Mouse (Mus musculus) left cerebral cortex, postnatal 10 days (tissue): ENCODE results near the gene Dnajc16. TPM values are rescaled to one million over a fixed set of nuclear protein-coding genes. Genes with fewer than 3 reads are reported as not detected.
A peak's percentile ranks its signal among the peaks of the same experiment; 100 is the strongest.

ENCODE experiments used
- DNase-seq, 2 experiments: peaks; one replicate each; pipeline ENCODE4 v3.0.0; 2021 to 2022; ENCODE audit warnings: low spot score in 2 of 2, mixed read lengths in 1 of 2; ENCODE audit errors: extremely low spot score in 1 of 2
- intact Hi-C: fragments of 180-260 bp; cut with DNase I; formaldehyde crosslinking; loops from one replicate; pipeline ENCODE4 v1.15.1; 2025
- total RNA-seq, 2 experiments: library from RNA; stranded (reverse); gene quantifications; 2 replicates each; pipeline ENCODE4 v1.2.3; 2021

Dnajc16 gene
- total RNA-seq, 2 experiments from 2014 or later: 26.8 to 29.2 TPM

DNA sequence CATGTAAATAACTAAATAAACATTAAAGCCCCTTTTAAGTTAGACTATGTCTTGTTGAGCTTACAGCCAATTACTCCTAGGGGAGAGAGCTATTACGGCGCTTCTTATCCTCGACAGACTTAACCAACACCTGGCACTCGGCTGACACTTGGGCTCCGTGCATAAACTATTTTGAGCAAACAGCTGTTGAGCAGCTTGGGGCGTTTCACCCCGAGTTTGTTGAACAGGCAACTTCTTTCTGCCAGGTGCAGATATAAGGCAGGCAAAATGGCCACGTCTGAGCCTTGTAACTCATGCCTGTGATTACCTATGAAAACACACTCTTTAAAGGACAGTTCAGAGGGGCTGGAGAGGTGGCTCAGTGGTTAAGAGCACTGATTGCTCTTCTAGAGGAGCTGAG, 52.7 kb downstream of the Dnajc16 start:
- no peak for DNase-seq
- intact Hi-C loops: no loop called here

DNA sequence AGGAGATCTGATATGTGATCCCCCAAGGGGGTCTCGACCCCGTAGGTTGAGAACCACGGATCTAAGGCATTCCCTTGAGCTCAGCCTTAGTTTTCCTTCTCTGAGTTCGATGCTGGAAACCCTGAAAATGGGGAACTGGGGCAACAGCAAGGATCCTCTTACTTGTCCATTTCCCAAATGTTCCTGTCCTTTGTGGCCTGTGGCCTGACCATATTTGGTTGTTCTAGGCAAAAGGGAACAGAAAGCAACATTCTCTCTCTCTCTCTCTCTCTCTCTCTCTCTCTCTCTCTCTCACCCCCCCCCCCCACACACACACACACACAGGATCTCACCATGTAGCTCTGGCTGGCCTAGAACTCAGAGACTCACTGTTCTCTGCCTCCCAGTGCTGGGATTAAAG, 53.9 kb downstream of the Dnajc16 start:
- no peak for DNase-seq
- intact Hi-C loops: no loop called here

DNA sequence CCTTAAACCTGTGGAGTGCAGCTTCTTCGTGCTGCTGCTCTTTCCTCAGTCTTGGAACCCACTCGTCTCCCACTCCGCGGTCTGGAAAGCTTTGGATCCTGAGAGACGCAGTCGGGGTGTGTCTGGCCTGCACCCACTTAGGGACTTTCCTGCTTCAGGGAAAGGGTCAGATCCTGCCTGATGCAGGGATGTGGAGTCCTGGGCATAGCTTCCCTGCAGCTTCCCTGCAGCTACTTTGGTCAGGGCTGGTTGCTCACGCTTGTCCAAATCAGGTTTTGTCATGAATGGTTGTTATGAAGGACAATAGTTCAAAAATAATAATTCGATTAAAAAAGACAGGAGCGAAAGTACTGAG, 55.5 kb downstream of the Dnajc16 start:
- intact Hi-C loops: no loop called here
- DNase-seq: no peak

DNA sequence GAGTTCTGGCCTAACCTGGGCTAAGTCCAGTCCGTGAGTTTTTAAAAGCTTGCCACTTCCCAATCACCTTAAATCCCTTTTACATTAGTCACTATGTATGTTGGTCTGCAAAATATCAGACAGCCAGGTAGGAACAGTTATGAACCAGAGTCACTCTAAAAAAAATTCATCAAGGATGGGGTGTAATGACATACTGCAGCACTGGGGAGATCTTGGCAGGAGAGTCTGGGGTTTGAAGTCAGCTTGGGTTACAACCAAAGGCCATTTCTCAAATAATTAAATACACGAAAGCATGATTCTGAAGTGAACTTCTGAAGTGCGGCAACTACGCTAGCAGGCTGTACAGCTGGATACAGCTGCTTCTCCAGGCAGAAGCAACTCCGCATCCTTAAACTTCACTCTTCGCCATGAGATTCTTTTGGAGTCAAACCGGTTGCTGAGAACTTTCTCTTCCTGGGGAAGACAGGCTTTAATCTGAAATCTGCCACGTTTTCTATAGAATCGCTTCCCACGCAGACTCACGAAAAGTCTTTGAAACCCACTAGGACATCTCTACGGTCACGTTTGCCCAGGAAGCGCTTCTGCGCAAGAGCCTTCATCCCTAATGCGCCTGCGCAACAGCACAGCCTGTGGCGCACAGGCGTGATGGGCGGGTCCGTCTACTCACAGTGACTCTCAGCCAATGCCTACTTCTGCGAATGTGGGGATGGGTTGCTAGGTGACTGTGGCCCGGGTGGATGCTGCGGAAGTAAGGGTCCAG, 56.1 kb downstream of the Dnajc16 start:
- intact Hi-C loops: no loop called here
- DNase-seq: peak; percentile 93 to 95

DNA sequence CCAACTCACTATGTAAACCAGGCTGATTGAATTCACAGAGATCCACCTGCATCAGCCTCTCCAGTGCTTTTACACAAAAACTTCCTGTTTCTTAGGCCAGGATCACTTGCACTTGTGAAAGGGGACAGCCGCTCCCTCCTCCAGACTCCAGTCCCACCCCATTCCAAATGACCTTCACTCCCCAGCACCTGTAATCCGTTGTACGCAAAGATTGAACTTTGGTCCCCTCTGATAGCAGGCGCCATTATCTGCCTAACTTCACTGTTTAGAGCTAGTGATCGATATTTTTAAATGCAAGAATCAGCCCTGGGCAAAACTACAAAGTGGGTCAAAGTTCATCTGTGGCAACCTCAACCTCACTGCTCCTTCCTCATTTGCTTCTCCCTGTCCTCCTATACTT, 59.0 kb downstream of the Dnajc16 start:
- DNase-seq: no peak
- intact Hi-C loops: no loop called here

DNA sequence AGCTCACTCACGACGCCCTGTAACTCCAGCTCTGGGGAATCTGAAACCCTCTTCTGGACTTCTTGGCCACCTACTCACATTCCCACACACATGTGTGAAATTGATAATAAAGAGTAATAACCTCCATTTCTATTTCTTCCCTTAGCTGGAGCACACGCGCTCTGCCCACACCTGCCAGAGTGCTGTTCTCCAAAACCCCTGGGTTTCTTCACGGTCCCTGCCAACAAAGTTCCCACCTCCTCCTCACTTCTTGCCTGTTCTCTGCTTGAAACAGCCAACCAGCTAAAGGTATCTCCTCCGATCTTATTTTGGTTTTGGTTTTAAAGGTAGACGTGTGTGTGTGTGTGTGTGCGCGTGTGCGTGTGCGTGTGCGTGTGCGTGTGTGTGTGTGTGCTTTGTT, 60.3 kb downstream of the Dnajc16 start:
- no peak for DNase-seq
- intact Hi-C loops: no loop called here

DNA sequence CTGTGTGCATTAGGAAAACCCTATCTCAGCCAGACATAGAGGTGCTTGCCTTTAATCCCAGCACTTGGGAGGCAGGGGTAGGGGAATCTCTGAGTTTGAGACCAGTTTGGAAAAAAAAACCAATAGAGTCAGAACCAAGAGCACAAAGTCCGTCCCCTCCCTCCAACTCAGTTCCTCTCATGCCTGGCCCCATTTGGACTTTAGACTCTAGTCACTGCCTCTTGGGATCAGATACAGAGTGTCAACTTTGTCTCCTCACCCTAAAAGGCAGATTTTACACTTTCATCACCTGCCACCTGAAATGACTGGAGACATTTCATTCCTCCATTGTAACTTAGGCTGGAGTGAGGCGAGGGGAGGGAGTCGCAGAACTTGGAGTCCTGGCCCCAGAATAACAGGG, 61.5 kb downstream of the Dnajc16 start:
- DNase-seq: no peak

DNA sequence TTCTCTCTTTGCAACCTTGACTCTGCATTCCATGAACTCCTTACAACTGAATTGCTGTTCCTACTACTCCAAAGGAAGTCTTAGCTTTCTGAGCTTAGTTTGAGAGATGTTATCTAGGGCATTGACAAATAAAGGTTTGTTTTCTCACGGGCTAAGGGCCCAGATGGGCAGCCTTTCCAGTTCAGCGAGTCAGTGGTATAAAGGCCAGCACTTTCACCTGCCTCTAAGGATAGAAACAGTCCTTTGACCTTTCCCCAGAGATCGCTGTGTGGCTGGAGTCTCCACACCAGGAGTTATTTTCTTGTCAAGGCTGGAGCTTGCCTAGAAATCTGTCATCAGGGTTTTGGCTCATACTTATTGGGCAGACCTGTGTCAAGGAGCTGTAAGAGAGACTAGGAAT, 65.0 kb downstream of the Dnajc16 start:
- no peak for DNase-seq
- intact Hi-C loops: no loop called here

More for the DNA sequence above, 61.5 kb downstream of the Dnajc16 start:
- intact Hi-C loops: no loop called here

DNA sequence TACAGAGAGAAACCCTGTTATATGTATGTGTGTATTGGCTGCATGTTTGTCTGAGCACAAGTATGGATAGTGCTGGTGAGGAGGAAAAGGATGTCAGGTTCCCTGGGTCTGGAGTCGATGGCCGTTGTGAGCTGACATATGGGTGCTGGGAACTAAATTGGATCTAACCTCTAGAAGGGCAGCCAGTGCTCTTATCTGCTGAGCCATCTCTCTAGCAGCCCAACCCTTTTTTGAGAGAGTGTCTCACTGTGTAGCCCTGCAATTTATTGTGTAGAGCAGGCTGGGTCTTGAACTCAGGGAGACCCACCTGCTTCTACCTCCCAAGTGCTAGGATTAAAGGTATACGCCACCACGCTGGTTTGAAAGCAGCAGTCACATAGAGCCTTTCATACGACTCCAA, 65.5 kb downstream of the Dnajc16 start:
- DNase-seq: no peak
- intact Hi-C loops: no loop called here

DNA sequence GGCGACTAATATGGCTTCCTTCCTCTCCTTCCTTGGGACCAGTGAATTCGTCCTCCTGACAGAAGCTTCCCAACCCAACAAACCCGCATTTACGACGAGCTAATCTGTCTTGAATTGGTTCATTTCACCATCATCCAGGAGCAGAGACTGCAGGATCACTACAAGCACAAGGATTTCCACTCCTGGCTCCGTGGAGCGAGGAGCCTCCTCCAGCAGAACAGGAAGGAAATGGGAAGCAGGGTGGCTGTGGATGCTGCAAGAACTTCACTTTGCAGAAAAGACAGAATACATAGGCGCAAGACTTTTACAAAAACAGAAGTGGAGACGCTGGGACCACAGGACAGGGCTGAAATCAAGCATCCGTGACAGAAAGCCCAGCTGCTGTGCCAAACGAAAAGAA, 66.1 kb downstream of the Dnajc16 start:
- no peak for DNase-seq
- intact Hi-C loops: no loop called here

DNA sequence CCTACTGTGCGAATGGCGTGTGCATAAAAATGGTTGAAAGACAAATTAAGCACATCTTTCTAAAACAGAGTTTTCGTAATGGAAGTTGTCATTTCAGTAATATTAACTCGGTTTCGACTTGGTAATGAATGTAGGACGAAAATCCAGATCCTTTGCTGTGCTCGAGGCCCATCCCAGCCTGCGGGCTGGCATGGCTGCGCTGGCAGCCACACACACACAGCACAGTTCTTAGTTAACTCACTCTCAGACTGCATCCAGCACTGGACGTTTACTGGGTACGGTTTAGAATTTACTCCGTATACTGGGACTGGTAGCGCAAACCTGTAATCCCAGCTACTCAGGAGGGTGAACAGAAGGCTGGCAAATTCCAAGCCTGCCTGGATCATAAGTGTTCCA, 67.1 kb downstream of the Dnajc16 start:
- DNase-seq: no peak

DNA sequence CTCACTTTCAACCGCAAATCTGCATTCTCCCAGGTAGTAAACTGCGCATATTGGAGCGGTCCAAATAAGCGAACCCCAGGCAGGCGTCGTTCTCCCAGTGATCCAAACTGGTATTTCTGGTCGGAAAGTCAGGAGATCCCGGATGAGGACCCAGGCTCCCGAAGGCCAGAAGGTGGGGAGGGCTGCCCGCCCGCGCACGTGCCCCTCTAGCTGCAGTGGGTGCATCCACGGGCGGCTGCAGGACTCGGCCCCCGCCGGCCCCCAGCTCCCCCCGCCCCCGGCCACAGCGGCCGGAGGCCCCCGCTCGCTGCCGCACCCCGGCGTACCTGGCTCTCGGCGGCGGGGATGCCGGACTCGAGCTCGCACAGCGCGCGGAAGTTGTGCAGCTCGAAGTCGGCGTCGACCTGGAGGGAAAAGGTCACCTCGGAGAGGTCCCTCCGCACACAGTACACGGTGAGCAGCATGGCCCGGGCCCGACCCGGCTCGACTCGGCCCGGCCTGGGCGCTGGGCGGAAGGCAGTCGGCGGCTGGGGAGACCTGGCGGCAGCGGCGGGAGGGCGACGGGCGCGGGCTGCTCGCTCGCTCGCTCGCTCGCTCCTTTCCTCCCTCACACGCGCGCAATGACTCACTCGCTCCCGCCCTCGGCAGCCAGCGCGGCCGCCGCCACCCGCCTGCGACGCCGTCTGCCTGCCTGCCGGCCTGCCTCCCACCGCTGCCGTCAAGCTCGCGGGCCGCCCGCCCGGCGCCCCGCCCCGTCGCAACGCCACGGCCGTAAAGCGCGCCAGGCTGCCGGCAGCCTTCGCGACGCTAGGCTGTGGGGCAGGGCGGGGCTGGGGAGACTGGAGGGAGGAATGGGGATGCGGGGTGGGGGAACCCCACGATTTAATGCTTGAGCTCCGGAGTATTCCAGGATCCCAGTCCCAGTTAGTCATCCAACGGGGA, 67.7 kb downstream of the Dnajc16 start, which contains the start of gene Ddi2:
Gene Ddi2 (minus strand): TSS at position 689 of the 942 bp plus-strand sequence.
- peak; percentile 81 to 96 for DNase-seq
- intact Hi-C loops: no loop called here

More for the DNA sequence above, 67.1 kb downstream of the Dnajc16 start:
- intact Hi-C loops: no loop called here

DNA sequence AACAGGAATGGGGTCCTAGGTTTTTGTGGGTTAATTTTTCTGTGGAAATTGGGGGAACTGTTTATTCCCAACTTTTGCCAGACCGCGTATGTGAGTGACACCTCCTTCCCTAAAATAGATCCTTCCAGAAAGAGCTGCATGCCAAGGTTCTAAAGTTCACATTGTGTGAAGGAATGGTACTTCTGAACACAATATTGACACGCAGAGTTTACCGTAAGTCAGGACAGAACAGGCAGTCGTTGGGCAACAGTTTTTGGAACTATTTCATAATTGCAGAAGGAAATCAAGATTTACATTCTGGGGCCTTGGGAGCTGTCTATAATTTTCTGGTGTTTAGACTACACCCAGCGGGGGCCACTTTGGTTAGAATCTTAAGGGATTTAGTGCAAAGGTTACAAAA, 68.8 kb downstream of the Dnajc16 start:
- intact Hi-C loops: no loop called here
- DNase-seq: no peak

DNA sequence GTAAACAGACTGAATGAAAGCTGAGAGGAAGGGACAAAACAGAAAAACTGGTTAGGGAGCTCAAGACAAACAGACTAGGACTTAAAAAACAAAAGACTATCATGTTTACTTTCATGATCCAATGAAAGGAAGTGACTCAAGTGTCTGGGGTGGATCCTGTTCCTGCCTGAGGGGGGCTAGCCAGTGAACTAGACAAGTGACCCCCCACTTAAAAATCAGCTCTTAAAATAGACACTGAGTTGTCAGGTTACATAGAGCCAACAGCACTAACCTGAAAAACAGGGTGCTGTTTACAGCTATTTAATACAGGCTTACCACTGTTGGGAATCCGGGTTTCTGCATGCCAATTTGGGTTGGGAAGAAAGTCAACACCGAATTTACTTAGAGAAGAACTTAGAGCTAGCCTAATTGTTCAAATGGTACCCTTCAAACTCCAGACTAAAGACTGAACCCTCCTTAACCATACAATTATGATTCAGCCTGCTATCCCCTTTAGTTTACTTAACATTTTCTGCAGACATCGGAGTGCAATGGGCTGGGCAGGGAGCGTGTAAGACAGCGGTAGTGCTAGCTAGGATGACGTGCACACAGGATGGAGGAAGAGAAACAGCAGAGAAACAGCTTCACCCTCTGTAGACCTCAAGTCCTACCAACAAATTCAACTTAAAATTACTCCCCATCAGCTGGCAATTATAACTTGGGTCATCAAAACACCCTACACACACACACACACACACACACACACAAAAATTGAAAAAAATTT, 69.8 kb downstream of the Dnajc16 start:
- DNase-seq: no peak

DNA sequence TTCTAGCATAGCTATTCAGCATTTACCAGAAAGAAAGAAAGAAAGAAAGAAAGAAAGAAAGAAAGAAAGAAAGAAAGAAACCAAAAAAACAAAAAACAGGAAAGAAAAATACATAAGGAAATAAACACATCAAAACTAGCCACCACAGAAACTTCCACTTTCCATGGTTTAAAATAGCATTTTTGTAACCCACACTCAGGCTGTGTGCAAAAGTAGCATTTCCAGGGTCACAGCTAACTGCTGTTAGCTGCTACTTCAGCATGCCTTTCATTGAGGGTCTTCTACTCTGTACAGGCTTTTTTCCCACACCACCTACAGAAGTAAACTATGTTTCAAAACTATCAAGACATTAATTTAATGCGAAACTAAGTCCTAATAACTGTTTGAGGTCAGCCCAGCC, 71.4 kb downstream of the Dnajc16 start:
- intact Hi-C loops: no loop called here
- DNase-seq: no peak

More for the DNA sequence above, 69.8 kb downstream of the Dnajc16 start:
- intact Hi-C loops: no loop called here

DNA sequence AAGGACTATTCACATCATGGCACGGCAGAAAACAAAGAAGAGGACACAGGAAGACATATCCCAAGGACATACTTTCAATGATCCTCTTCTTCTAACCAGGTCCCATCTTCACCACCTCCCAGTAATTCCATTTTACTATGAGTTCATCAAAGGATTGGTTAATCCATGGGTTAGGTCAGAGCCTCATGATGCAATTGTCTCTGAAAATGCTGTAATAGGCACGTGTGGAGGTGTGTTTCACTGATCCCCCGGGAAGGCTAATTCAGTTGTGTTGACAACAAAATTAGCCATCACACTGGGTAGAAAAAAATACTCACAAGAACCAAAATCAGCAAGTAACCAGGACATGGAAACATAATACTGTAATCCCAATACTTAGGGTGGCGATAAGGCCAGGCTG, 73.1 kb downstream of the Dnajc16 start:
- intact Hi-C loops: no loop called here
- no peak for DNase-seq

DNA sequence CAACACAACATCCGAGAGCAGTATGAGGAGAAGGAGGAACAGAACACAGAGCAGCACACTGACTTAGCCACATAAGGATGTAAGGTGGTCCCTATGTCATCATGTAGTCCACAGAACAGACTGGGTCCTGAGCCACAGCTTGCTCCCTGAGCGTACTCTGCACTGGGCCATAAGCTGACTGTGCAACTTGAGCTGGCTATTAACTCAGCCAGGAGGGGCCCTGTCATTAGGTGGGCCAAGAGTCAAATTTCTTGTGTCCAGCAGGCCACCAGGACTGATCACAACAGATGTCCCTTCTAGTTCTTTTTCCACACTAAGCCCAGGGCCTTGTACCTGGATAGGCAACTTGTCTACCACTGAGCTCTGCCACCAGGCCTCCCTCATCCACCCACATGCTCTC, 75.7 kb downstream of the Dnajc16 start:
- intact Hi-C loops: no loop called here
- DNase-seq: no peak

DNA sequence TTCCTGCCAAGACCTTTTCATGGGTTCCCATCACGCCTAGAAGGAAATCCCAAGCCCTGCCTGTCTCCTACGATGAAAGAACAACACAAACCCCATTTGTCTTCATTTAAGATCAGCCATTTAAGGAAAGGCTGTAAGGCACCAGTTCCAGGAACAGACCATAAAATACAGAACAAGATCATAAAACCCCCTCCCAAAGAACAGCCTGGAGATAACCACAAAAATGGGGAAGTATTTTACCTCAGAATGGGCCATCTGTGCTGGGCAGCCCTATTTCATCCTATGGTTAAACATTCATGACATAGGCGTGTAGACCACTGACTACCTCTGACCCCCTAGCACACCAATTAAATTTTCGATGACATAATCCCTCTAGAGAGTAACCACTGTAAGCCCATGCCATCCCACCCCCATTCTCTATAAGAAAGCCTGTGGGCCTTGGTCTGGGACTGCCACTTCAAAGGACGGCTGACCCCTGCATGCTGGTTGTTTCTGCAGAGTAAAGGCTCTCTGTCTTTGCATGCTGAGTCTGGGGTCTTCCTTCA, 77.1 kb downstream of the Dnajc16 start:
- DNase-seq: no peak
- intact Hi-C loops: no loop called here

DNA sequence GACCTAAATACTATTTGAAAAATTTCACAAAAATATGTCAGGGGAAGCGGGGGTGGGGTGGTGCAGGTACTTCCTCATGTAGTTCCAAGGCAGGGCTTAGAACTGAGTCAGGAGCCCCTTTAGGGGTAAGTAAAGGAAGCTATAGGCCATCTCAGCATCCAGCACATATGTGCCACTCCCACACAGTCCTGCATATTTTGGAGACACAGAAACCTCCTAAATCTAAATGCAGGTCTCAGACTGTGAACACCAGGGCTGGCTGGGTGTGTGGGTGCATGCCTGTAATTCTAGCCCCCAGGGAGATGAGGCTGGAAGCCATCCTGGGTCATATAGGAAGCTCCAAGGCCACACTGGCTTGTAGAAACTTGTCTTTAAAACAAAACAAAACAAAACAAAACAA, 79.5 kb downstream of the Dnajc16 start:
- intact Hi-C loops: no loop called here

More for the DNA sequence above, 79.5 kb downstream of the Dnajc16 start:
- no peak for DNase-seq
